Mouse (Mus musculus) cortical plate, adult 2 months (tissue): ENCODE measurements around the gene Crtac1.

Source experiments
- CTCF ChIP-seq: fragments of 200-500 bp; IDR thresholded peaks from 2 replicates; pipeline ENCODE4 v1.5.1; 2011; ENCODE audit warnings: mild to moderate bottlenecking, control low read depth, low read length; ENCODE audit not compliant: insufficient read depth; ENCODE audit errors: extremely low read depth
- POLR2A ChIP-seq: fragments of 200-500 bp; IDR thresholded peaks from 2 replicates; pipeline ENCODE4 v1.6.1; 2011; ENCODE audit warnings: mild to moderate bottlenecking, low read length, control low read depth; ENCODE audit not compliant: insufficient read depth; ENCODE audit errors: extremely low read depth

- TF ChIP-seq CTCF (no peak), POLR2A (no peak)
Observed at GRCm38 (mm10) chr19:42268337-42268736, 163.2 kb downstream of the Crtac1 start.
